Mouse (Mus musculus) small intestine, adult 2 months (tissue): Measurements from ENCODE around the gene Sorbs2. TPM values are rescaled to one million over a fixed set of nuclear protein-coding genes. Genes with fewer than 3 reads are reported as not detected.
A peak's percentile ranks its signal among the peaks of the same experiment; 100 is the strongest.
"Not testable (repeated sequence)": the region's sequence is repeated elsewhere in the genome, so short reads cannot be mapped to it uniquely, and the experiment has no call there.

Experiments
- H3K27ac ChIP-seq: fragments of 200-500 bp; 2 replicates; pipeline ENCODE4 v1.5.1; 2012; ENCODE audit warnings: low read depth, low read length, control low read depth, inconsistent platforms; ENCODE audit not compliant: insufficient read depth
- H3K27me3 ChIP-seq: fragments of 200-500 bp; 2 replicates; pipeline ENCODE4 v1.6.1; 2012; ENCODE audit warnings: mild to moderate bottlenecking, moderate library complexity, low read length, inconsistent platforms; ENCODE audit not compliant: control insufficient read depth, insufficient read depth
- H3K36me3 ChIP-seq: fragments of 200-500 bp; 2 replicates; pipeline ENCODE4 v1.6.1; 2012; ENCODE audit warnings: mild to moderate bottlenecking, low read length, control low read depth, inconsistent platforms; ENCODE audit not compliant: control insufficient read depth, insufficient read depth
- H3K4me1 ChIP-seq: fragments of 200-500 bp; 2 replicates; pipeline ENCODE4 v1.6.1; 2012; ENCODE audit warnings: low read length, inconsistent platforms, mixed read lengths; ENCODE audit not compliant: control insufficient read depth, insufficient read depth, insufficient read length
- H3K4me3 ChIP-seq: fragments of 200-500 bp; 2 replicates; pipeline ENCODE4 v1.5.1; 2012; ENCODE audit warnings: low read depth, mild to moderate bottlenecking, control low read depth, inconsistent platforms, low read length, moderate library complexity
- CTCF ChIP-seq: fragments of 200-500 bp; IDR thresholded peaks from 2 replicates; pipeline ENCODE4 v1.5.1; 2012; ENCODE audit warnings: low read depth, mild to moderate bottlenecking, control low read depth, inconsistent platforms, low read length, moderate library complexity, mixed read lengths; ENCODE audit not compliant: insufficient replicate concordance, insufficient read length; ENCODE audit errors: extremely low read depth
- POLR2A ChIP-seq: fragments of 200-500 bp; IDR thresholded peaks from 2 replicates; pipeline ENCODE4 v1.6.1; 2012; ENCODE audit warnings: low read depth, mild to moderate bottlenecking, control low read depth, inconsistent platforms, low read length, moderate library complexity
- WGBS: fragments of 180-500 bp; shearing (Covaris S2); methylation state at CpG from one replicate; pipeline ENCODE4 v1.1.7; 2018; 5-methylcytosine and 5-hydroxymethylcytosine counted together
- polyA plus RNA-seq: library from polyadenylated mRNA; depleted of rRNA; stranded (reverse); fragments of >200 nt; gene quantifications from 2 replicates; pipeline ENCODE4 v1.2.3, GENCODE M21; 2012; rRNA removed

The Sorbs2 gene
- polyA plus RNA-seq, 1 experiment: 5.7 TPM

GRCm38 (mm10) chr8:45858391-45858790, 350.8 kb downstream of the Sorbs2 start:
- Histone ChIP-seq H3K36me3 (no peaks in the 10 kb centered on the region), H3K4me1 (peaks cover 5% of the 10 kb centered on the region), H3K27me3 (no peaks in the 10 kb centered on the region), H3K4me3 (no peak overlapping the region), H3K27ac (no peak overlapping the region; the same call in 1 of the 2 replicates)
- WGBS: 23% methylated on average over 9 of the region's 9 CpGs
- TF ChIP-seq POLR2A (no peak), CTCF (no peak)

GRCm38 (mm10) chr8:45871587-45871986, 364.0 kb downstream of the Sorbs2 start:
- not testable (repeated sequence) for H3K36me3 ChIP-seq, H3K27me3 ChIP-seq, H3K4me3 ChIP-seq, H3K4me1 ChIP-seq, H3K27ac ChIP-seq
- 35% methylated on average over 11 of the region's 11 CpGs for WGBS

- H3K27ac ChIP-seq: no peak overlapping the region
- 78% methylated on average over 7 of the region's 7 CpGs for WGBS
- H3K36me3 ChIP-seq: no peaks in the 10 kb centered on the region
- TF ChIP-seq POLR2A (no peak), CTCF (no peak)
- H3K4me1 ChIP-seq: peaks cover 6% of the 10 kb centered on the region; the same call in 1 of the 2 replicates
- H3K27me3 ChIP-seq: no peaks in the 10 kb centered on the region
- no peak overlapping the region for H3K4me3 ChIP-seq
Observed at GRCm38 (mm10) chr8:45872077-45872476, 364.5 kb downstream of the Sorbs2 start.

GRCm38 (mm10) chr8:45874945-45875626, 367.5 kb downstream of the Sorbs2 start:
- no peaks in the 10 kb centered on the region for H3K27me3 ChIP-seq
- no peak for TF ChIP-seq CTCF
- TF ChIP-seq POLR2A: no peak
- no peaks in the 10 kb centered on the region for H3K36me3 ChIP-seq
- H3K27ac ChIP-seq: peak overlapping the region; percentile 26
- H3K4me3 ChIP-seq: no peak overlapping the region
- WGBS: 29% methylated on average over 10 of the region's 10 CpGs
- peaks cover 6% of the 10 kb centered on the region; the same call in 1 of the 2 replicates for H3K4me1 ChIP-seq

- TF ChIP-seq CTCF: no peak
- no peak for TF ChIP-seq POLR2A
- WGBS: 84% methylated on average over 5 of the region's 5 CpGs
- Histone ChIP-seq H3K27ac (no peak overlapping the region), H3K36me3 (no peaks in the 10 kb centered on the region), H3K4me3 (no peak overlapping the region), H3K4me1 (peaks cover 6% of the 10 kb centered on the region; the same call in 1 of the 2 replicates), H3K27me3 (no peaks in the 10 kb centered on the region)
Observed at GRCm38 (mm10) chr8:45876397-45876796, 368.8 kb downstream of the Sorbs2 start.

Other genes with a start within 250 kb of the Sorbs2 start
- not detected in 2 replicates for gene F11, start 245.8 kb upstream of the Sorbs2 start, polyA plus RNA-seq
- 0.01 and 0.25 TPM in 2 replicates for gene Klkb1, start 212.9 kb upstream of the Sorbs2 start, polyA plus RNA-seq
- gene Gm45753, start 199.3 kb upstream of the Sorbs2 start, polyA plus RNA-seq: not detected in 2 replicates
- gene Cyp4v3, start 174.6 kb upstream of the Sorbs2 start, polyA plus RNA-seq: 6.4 and 37.4 TPM in 2 replicates
- 1.7 and 3.1 TPM in 2 replicates for gene Fam149a, start 125.5 kb upstream of the Sorbs2 start, polyA plus RNA-seq
- 1.6 and 3.5 TPM in 2 replicates for gene Tlr3, start 96.7 kb upstream of the Sorbs2 start, polyA plus RNA-seq